Mouse (Mus musculus) bone marrow, adult 2 months (tissue): ENCODE measurements around the gene Cyp2w1.

Experiments
- CTCF ChIP-seq: fragments of 200-500 bp; IDR thresholded peaks from 2 replicates; pipeline ENCODE4 v1.5.1; 2011; ENCODE audit warnings: low read length, control low read depth; ENCODE audit not compliant: control insufficient read depth, insufficient read depth
- POLR2A ChIP-seq: fragments of 200-500 bp; IDR thresholded peaks from 2 replicates; pipeline ENCODE4 v1.6.1; 2011; ENCODE audit warnings: low read depth, mild to moderate bottlenecking, control low read depth, low read length, borderline replicate concordance; ENCODE audit not compliant: control insufficient read depth

DNA sequence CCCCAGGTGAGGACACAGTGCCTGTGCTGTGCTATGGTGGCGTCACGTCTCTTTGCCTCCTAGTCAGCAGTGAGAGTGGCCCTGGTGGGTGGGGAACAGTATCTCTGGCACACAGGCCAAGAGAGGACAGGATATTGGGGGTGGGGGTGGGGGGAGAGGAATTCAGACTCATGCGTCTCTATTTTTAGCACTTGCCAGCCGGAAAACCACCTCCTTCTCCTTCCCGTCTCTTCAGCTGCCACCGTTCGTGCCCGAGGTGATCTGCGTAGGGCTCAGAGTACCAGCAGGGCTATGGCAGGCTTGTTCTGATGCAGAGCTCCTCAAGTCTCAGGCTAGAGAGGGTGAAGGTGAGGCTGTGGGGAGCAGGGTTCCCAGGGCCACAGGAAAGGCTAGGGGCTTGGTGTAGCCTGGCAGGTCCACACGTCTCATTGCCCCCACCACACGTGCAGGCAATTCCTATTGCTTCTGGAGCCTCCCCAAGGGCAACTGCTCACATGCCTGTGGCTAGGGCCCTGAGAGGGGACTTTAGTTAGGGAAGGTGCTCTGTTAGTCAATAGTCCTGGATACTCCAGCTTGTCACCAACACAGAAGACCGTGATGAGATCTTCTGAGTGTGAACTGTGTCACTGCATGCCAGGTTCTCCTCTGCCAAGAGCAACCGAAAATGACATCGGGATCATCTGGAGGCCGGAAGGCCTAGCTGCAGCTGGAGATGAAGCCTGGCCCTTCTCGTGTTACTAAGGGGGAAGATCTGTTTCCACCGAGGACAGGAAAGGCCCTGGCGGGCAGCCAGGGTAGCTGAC, 25.3 kb downstream of the Cyp2w1 start, which contains the start of gene Gpr146:
- TF ChIP-seq POLR2A = 0 out of 2 replicates have a peak, but pooled peaks have one; percentile 39
- TF ChIP-seq CTCF = no peak
